In the genomic region with DNA sequence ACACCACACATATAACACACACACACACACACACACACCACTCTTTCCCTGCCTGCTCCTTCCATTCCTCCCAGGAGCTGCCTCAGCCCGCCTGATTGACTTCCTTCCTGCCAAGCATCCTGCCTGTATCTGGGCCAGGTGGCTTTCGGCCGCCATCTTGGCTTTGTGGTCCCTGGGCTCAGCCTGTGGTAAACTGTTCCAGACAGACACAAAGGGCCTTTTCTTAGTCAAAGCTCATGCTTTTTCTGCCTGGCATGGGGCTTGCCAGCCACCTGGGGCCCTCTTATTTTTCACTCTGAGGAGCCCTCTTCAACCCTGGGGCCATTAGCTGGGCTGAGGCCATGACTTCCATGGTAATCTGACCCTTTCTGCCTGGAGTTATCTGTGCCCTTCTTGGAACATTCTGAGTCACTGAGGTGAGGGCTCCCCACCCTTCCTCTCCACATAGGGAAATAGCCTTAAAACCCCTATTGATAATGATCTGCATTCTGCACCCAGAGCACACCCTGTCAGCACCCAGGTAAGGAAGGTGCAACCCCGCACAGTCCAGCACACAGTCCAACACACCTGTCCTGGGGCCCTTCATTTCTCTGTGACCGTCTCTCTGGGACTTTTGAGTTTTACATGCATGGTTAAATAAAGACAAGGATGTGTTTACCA, we compare ENCODE assay signal across 16 mouse cellular contexts. TPM values are rescaled to one million over a fixed set of nuclear protein-coding genes. Genes with fewer than 3 reads are reported as not detected.
A peak's percentile ranks its signal among the peaks of the same experiment; 100 is the strongest.
DNase-seq lines count a peak whose midpoint lies in the region; ATAC-seq and TF ChIP-seq lines count a peak whose summit lies in the region.
"Had no signal": no experiment of that assay in that cellular context is flagged by ENCODE, and none has a peak within 500 bp of the region (broad histone marks: within the 10 kb centered on the region; RNA-seq: fewer than 3 reads in every experiment).

No protein-coding gene starts in this region.

- H3K27ac ChIP-seq in forebrain, embryonic 10.5 days: peak overlapping the region; percentile 79
- H3K27ac ChIP-seq in forebrain, embryonic 14.5 days (ENCODE audit: low read depth, low read length): no peak overlapping the region
- H3K27ac ChIP-seq in intestine, embryonic 15.5 days: no peak overlapping the region
- H3K27ac ChIP-seq in lung, postnatal 0 days (ENCODE audit: low read length): no peak overlapping the region
- H3K27ac ChIP-seq: neural tube, embryonic 13.5 days had no signal

- H3K4me1 ChIP-seq in forebrain, embryonic 10.5 days: peaks cover 62% of the 10 kb centered on the region
- H3K4me1 ChIP-seq in forebrain, embryonic 14.5 days (ENCODE audit: control insufficient read depth, insufficient read depth, low read length): no peaks in the 10 kb centered on the region
- H3K4me1 ChIP-seq in intestine, embryonic 15.5 days (replicated peaks): peaks cover 15% of the 10 kb centered on the region
- no peaks in the 10 kb centered on the region; the same call in 1 of the 2 replicates for H3K4me1 ChIP-seq in lung, postnatal 0 days (ENCODE audit: insufficient read depth, low read depth, low read length)

- no peak for ATAC-seq in forebrain, embryonic 14.5 days
- ATAC-seq in intestine, embryonic 15.5 days: peak; percentile 74
- no peak for ATAC-seq in lung, postnatal 0 days
- ATAC-seq: liver, postnatal 0 days had no signal

- H3K9ac ChIP-seq in forebrain, embryonic 14.5 days (ENCODE audit: low read length): no peak overlapping the region
- no peak overlapping the region for H3K9ac ChIP-seq in intestine, embryonic 15.5 days
- no peak overlapping the region for H3K9ac ChIP-seq in lung, postnatal 0 days (replicated peaks; ENCODE audit: low read depth)
- H3K9ac ChIP-seq: limb, embryonic 12.5 days; liver, postnatal 0 days; neural tube, embryonic 13.5 days had no signal

- no peak for DNase-seq in forebrain, embryonic 10.5 days (ENCODE audit: extremely low spot score, low spot score)
- no peak for DNase-seq in forebrain, embryonic 14.5 days (ENCODE audit: low spot score)
- peak; percentile 84 for DNase-seq in Muller cell, postnatal 12 days (ENCODE audit: inconsistent ontology term)
- peak; percentile 76 to 83 for DNase-seq in thymus, postnatal 10 days (ENCODE audit: low spot score in 2 of 2)
- DNase-seq in layer of hippocampus, adult 8-10 months (ENCODE audit: low spot score in 2 of 2): no peak
- DNase-seq in lung, postnatal 0 days (ENCODE audit: low spot score): no peak
- no peak for DNase-seq in lung, postnatal 14 days
- DNase-seq: heart, adult 11 months; kidney, postnatal 10 days; liver, postnatal 0 days; retina, postnatal 1 day had no signal

- H3K36me3 ChIP-seq in forebrain, embryonic 10.5 days (replicated peaks): no peaks in the 10 kb centered on the region
- no peaks in the 10 kb centered on the region for H3K36me3 ChIP-seq in forebrain, embryonic 14.5 days (ENCODE audit: control insufficient read depth, insufficient read depth, low read length)
- H3K36me3 ChIP-seq in intestine, embryonic 15.5 days: no peaks in the 10 kb centered on the region
- no peaks in the 10 kb centered on the region for H3K36me3 ChIP-seq in lung, postnatal 0 days (ENCODE audit: insufficient read depth, low read length)
- H3K36me3 ChIP-seq: G1E; limb, embryonic 12.5 days; neural tube, embryonic 13.5 days had no signal

- H3K4me2 ChIP-seq in forebrain, embryonic 14.5 days (ENCODE audit: low read length): no peak overlapping the region
- no peak overlapping the region for H3K4me2 ChIP-seq in intestine, embryonic 15.5 days (replicated peaks)
- H3K4me2 ChIP-seq in lung, postnatal 0 days (replicated peaks; ENCODE audit: low read depth, low read length): no peak overlapping the region
- H3K4me2 ChIP-seq: limb, embryonic 12.5 days; neural tube, embryonic 13.5 days had no signal

- TF ChIP-seq CTCF in lung, postnatal 0 days (IDR thresholded peaks at IDR 0.05): no peak

- H3K9me3 ChIP-seq in forebrain, embryonic 10.5 days: no peaks in the 10 kb centered on the region
- no peaks in the 10 kb centered on the region for H3K9me3 ChIP-seq in forebrain, embryonic 14.5 days (replicated peaks; ENCODE audit: control insufficient read depth, low read length)
- no peaks in the 10 kb centered on the region for H3K9me3 ChIP-seq in intestine, embryonic 15.5 days
- H3K9me3 ChIP-seq in lung, postnatal 0 days (ENCODE audit: low read length): no peaks in the 10 kb centered on the region
- H3K9me3 ChIP-seq: G1E; limb, embryonic 12.5 days had no signal

- H3K4me3 ChIP-seq in forebrain, embryonic 10.5 days: no peak overlapping the region
- no peak overlapping the region for H3K4me3 ChIP-seq in forebrain, embryonic 14.5 days (ENCODE audit: low read depth, low read length)
- H3K4me3 ChIP-seq in intestine, embryonic 15.5 days (replicated peaks): no peak overlapping the region
- H3K4me3 ChIP-seq in lung, postnatal 0 days (ENCODE audit: low read depth, low read length): no peak overlapping the region
- H3K4me3 ChIP-seq: erythroblast, embryonic 14.5 days; limb, embryonic 12.5 days; neural tube, embryonic 13.5 days had no signal

- WGBS in forebrain, embryonic 10.5 days: 88% methylated on average over 5 of the region's 5 CpGs
- 79% methylated on average over 5 of the region's 5 CpGs for WGBS in forebrain, embryonic 14.5 days
- 87% methylated on average over 5 of the region's 5 CpGs for WGBS in intestine, embryonic 15.5 days
- 89% methylated on average over 5 of the region's 5 CpGs for whole genome bisulfite sequencing in lung, postnatal 0 days

- H3K27me3 ChIP-seq in forebrain, embryonic 10.5 days (ENCODE audit: poor library complexity, severe bottlenecking): no peaks in the 10 kb centered on the region
- no peaks in the 10 kb centered on the region for H3K27me3 ChIP-seq in forebrain, embryonic 14.5 days (replicated peaks; ENCODE audit: control insufficient read depth, insufficient read depth, low read length)
- no peaks in the 10 kb centered on the region for H3K27me3 ChIP-seq in intestine, embryonic 15.5 days (replicated peaks)
- H3K27me3 ChIP-seq in lung, postnatal 0 days (replicated peaks; ENCODE audit: insufficient read depth, low read length): no peaks in the 10 kb centered on the region
- H3K27me3 ChIP-seq: limb, embryonic 12.5 days; neural tube, embryonic 13.5 days had no signal

- no peak for TF ChIP-seq EP300 in lung, postnatal 0 days (IDR thresholded peaks at IDR 0.05)

RNA-seq across cellular contexts. Expression of gene Crispld2, which starts 40.4 kb away (rescaled TPM):
- 2.4 and 2.5 TPM in 2 replicates for polyA plus RNA-seq in forebrain, embryonic 10.5 days (2016; fragmentation: Nextera tagmentation; extraction: Ambion mirVana)
- polyA plus RNA-seq in forebrain, embryonic 14.5 days (2014; fragmentation: Nextera tagmentation; extraction: Ambion mirVana): 0.79 and 0.95 TPM in 2 replicates
- 23.9 and 24.9 TPM in 2 replicates for polyA plus RNA-seq in intestine, embryonic 15.5 days (2015; fragmentation: Nextera tagmentation; extraction: Ambion mirVana)
- total RNA-seq in layer of hippocampus, adult 8-10 months (2022): 1 to 10 TPM; 2.2 to 5.2 (median 2.9) TPM
- 9.7 and 16.8 TPM in 2 replicates for polyA plus RNA-seq in lung, postnatal 0 days (2015; fragmentation: Nextera tagmentation; extraction: Ambion mirVana)
- polyA plus RNA-seq: erythroblast, embryonic 14.5 days had no signal

Comparison
In these comparisons a context has a peak if more than half of its experiments do, and no peak if none do; other contexts are left out.
1. DNase-seq: peak in Muller cell, postnatal 12 days (single experiment) and thymus, postnatal 10 days (2 of 2); none in forebrain, embryonic 10.5 days (single experiment), forebrain, embryonic 14.5 days (single experiment), layer of hippocampus, adult 8-10 months (0 of 2), lung, postnatal 0 days (single experiment) and lung, postnatal 14 days (single experiment).